Mouse (Mus musculus) kidney, adult 9 months (tissue): ENCODE results near the gene B3galt6.

ENCODE experiments used
- DNase-seq: peaks from one replicate; pipeline ENCODE4 v3.0.0; 2022

B3galt6 gene

GRCm38 (mm10) chr4:155991211-155991907 is 1.1 kb downstream of the B3galt6 start:
- no peak for DNase-seq

GRCm38 (mm10) chr4:155983788-155984187 is 8.7 kb downstream of the B3galt6 start:
- DNase-seq, result no peak

GRCm38 (mm10) chr4:155981436-155982082 is 10.9 kb downstream of the B3galt6 start:
- no peak for DNase-seq

GRCm38 (mm10) chr4:155973239-155973638 is 19.2 kb downstream of the B3galt6 start:
- no peak for DNase-seq

- no peak for DNase-seq
These were observed 19.8 kb downstream of the B3galt6 start for GRCm38 (mm10) chr4:155972651-155973050.

- no peak for DNase-seq
These were observed 22.2 kb downstream of the B3galt6 start for GRCm38 (mm10) chr4:155970286-155970685.

DNA sequence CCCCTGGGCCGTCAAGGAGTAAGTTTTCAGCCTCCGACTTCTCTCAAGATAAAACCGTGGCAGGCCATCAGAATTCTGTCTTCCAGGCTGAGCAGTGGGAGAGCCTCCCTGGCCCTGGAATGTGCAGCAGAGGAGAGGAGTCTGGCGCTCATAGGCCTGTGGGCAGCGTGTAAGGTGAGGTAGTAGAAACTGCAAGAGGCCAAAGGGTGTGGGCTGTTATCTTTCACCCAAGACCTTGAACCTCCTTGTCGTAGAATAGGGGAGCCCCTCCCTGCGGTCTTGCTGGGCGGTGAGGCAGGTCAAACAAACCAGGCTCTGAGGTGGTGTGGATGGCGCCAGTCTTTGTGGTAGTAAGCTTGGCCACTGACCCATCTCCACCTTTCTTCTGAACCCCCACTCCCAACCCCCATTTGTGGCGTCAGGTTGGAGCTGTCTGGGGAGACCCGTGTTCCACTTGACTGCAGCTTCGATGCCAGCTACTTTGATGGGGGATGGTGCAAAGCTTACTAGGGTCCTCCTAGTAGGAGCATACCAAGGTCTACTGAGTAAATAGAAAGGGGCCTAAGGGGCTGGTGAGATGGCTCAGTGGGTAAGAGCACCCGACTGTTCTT is 23.3 kb downstream of the B3galt6 start:
- DNase-seq, result no peak

GRCm38 (mm10) chr4:155964396-155964795 is 28.1 kb downstream of the B3galt6 start:
- peak; percentile 64 for DNase-seq

DNA sequence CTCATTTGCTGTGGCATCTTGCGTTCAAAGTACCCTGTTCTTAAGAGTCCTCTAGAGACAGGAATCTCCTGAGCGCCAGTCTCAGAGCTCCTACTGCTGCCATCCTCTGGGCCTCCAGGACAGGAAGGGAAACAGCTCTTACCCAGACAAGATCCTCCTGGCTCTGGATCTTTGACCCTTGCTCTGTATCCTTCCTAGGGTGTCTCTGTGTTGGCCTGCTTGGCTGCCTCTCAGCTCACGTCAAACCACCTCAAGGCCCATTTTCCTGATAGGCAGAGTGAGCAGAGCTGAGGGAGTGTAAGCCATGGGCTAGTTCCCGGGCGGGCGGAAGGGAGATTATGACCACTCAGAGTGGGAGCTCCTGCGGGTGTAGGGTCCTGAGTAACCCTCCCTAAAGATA is 29.3 kb downstream of the B3galt6 start:
- peak; percentile 75 for DNase-seq

- DNase-seq, result peak; percentile 76
These were observed 30.1 kb downstream of the B3galt6 start, which contains the start of gene C1qtnf12 for GRCm38 (mm10) chr4:155962167-155962971. C1qtnf12 (plus strand) TSS chr4:155962318.

GRCm38 (mm10) chr4:155959275-155959674 is 33.2 kb downstream of the B3galt6 start:
- peak; percentile 82 for DNase-seq

DNA sequence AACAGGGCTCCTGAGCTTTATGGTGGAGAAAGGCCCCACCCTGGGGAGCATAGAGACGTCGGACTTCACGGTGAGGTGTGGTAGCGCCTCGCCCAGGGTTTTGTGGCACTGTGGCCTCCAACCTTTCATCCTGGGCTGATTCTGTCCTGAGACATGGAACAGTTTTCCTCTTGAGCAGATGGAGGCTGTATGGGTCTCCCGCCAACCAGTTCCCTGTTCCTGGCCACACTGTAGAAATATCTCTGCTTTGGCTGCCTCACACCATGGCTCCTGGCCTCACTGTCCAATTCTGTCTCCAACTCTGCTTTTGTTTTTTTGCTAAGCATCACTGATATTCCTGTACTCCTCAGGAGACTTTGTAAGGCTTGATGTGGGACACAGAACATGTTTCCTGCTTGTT is 37.0 kb downstream of the B3galt6 start:
- no peak for DNase-seq

GRCm38 (mm10) chr4:155947094-155947493 is 45.4 kb downstream of the B3galt6 start:
- DNase-seq, result no peak

GRCm38 (mm10) chr4:155944271-155944670 is 48.2 kb downstream of the B3galt6 start:
- peak; percentile 36 for DNase-seq

- peak; percentile 97 for DNase-seq
These were observed 48.8 kb downstream of the B3galt6 start, which contains the start of gene Ube2j2 for GRCm38 (mm10) chr4:155943534-155944249. Ube2j2 (plus strand) TSS chr4:155943831.

DNA sequence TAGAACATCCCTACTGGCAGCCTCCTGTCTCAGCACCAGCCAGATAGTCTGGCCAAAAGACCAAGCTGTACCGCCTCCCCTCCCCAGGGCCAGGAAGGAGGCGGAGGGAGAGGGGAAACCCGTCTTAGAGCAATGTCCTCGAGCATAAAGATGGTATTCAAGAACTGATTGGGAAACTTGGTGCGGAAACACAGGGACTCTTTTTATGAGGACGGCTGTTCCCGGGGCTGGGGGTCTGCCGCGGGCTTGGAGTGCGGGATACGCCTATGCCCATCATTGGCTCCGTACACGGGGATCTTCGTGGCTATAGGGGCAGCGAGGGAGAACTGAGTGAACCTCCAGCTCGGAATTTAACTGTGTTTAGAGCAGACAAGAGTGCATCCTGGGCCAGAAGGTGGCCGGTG is 49.4 kb downstream of the B3galt6 start:
- DNase-seq, result peak; percentile 32
